Mouse (Mus musculus) MEL (cell line): ENCODE measurements around the gene Rnf212b.

Experiments used
- EP300 ChIP-seq, 2 experiments: IDR thresholded peaks; 2 replicates each; pipeline ENCODE4 v1.6.1; 2011; ENCODE audit warnings: improper control_type of control experiment in 2 of 2, low read length in 2 of 2, low read depth in 1 of 2, mild to moderate bottlenecking in 1 of 2
- NRF1 ChIP-seq: IDR thresholded peaks from 2 replicates; pipeline ENCODE4 v1.6.1; 2014; ENCODE audit warnings: low read depth, mild to moderate bottlenecking, inconsistent platforms, low read length, improper control_type of control experiment, moderate library complexity; ENCODE audit not compliant: poor library complexity, insufficient read depth, severe bottlenecking

GRCm38 (mm10) chr14:54874165-54874564 lies 60.2 kb downstream of the Rnf212b start:
- TF ChIP-seq EP300 (IDR thresholded peaks at IDR 0.05; ENCODE audit: low read depth in 1 of 2, low read length in 2 of 2) (no peak), NRF1 (no peak)
